Mouse (Mus musculus): ENCODE measurements at regions not wholly inside any gene's neighbourhood (a gene's known extent, or its start where the extent isn't known, plus 50 kb on each side); places are given as distances from the start of the nearest gene placed in this dataset.

- TF ChIP-seq CTCF (IDR thresholded peaks at IDR 0.05; ENCODE audit: insufficient read depth, low read depth, low read length), result no peak
- TF ChIP-seq POLR2A (IDR thresholded peaks at IDR 0.05; ENCODE audit: insufficient read depth, low read depth, low read length), result no peak
Measured at GRCm38 (mm10) chr16:5431689-5432088, 175.9 kb upstream of the Eef2kmt start.
